Mouse (Mus musculus) ovary, postnatal 36 days (tissue): ENCODE data around the gene Papola.

ENCODE experiments used
- DNase-seq: peaks from one replicate; pipeline ENCODE4 v3.0.0; 2022; ENCODE audit warnings: low spot score, mixed read lengths

Gene Papola

GRCm38 (mm10) chr12:105863436-105863835, 78.9 kb downstream of the Papola start:
- no peak for DNase-seq

- DNase-seq = no peak
Measured at GRCm38 (mm10) chr12:105867646-105868045, 83.2 kb downstream of the Papola start.

- DNase-seq = no peak
Measured at GRCm38 (mm10) chr12:105869242-105869641, 84.7 kb downstream of the Papola start.

GRCm38 (mm10) chr12:105869696-105870095, 85.2 kb downstream of the Papola start:
- DNase-seq = no peak

GRCm38 (mm10) chr12:105873283-105873682, 88.8 kb downstream of the Papola start:
- no peak for DNase-seq

GRCm38 (mm10) chr12:105875112-105875511, 90.6 kb downstream of the Papola start:
- no peak for DNase-seq

- no peak for DNase-seq
Measured at GRCm38 (mm10) chr12:105876521-105876920, 92.0 kb downstream of the Papola start.

GRCm38 (mm10) chr12:105876931-105877330, 92.4 kb downstream of the Papola start:
- DNase-seq = no peak

- no peak for DNase-seq
Measured at GRCm38 (mm10) chr12:105878746-105879145, 94.3 kb downstream of the Papola start.

- no peak for DNase-seq
Measured at GRCm38 (mm10) chr12:105883799-105884514, 99.5 kb downstream of the Papola start.

GRCm38 (mm10) chr12:105884515-105885323, 100.2 kb downstream of the Papola start:
- no peak for DNase-seq
